Mouse (Mus musculus) WW6 (cell line): ENCODE measurements around the gene Pdzd8.

ENCODE experiments used
- DNase-seq: peaks from one replicate; pipeline ENCODE4 v3.0.0-alpha.2; 2013; ENCODE audit warnings: low read depth, low spot score

Gene Pdzd8

GRCm38 (mm10) chr19:59354906-59355305 is 9.3 kb upstream of the Pdzd8 start:
- DNase-seq = no peak

DNA sequence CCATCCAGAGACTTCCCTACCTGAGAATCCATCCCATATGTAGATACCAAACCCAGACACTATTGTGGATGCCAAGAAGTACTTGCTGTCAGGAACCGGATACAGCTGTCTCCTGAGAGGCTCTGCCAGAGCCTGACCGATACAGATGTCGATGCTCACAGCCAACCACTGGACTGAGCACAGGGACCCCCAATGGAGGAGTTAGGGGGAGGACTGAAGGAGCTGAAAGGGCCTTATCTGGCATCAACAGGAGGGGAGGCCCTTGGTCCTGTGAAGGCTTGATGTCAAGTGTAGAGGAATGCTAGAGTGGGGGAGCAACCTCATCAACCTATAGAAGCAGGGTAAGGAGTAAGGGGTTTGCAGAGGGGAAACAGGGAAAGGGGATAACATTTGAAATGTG is 7.2 kb upstream of the Pdzd8 start:
- DNase-seq = no peak

GRCm38 (mm10) chr19:59351151-59351889 is 5.7 kb upstream of the Pdzd8 start:
- no peak for DNase-seq

DNA sequence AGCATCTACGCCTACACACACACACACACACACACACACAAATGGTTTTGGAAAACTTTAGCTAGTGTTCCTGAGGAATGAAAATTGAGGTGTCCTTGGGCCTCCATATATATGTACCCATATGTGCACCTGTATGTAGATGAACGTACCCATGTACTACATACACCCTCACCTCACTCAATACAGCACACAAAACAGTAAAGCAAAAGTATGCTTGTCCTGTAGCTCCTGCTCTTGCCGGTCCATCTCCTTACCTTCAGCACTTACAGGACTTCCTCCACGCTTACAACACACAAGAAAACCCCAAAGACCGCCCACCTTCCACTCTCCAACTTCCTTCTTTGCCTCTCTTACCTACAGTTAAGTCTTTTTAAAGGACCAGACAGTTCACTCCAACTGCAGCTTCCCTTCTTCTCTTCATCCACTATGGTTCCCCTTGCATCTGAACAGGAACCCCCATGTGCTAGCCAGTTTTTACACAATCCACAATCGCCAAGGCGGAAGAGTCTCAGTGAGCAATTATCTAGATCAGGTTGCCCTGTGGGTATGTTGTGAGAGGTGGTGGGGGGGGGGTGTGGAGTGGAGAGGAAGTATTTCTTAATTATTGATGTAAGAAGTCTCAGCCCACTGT is 4.8 kb upstream of the Pdzd8 start:
- no peak for DNase-seq

- no peak for DNase-seq
These were observed 3.9 kb upstream of the Pdzd8 start for GRCm38 (mm10) chr19:59349329-59349960.

- peak; percentile 20 for DNase-seq
These were observed 745 bp upstream of the Pdzd8 start for GRCm38 (mm10) chr19:59346325-59346724.

GRCm38 (mm10) chr19:59345081-59345657 is 411 bp downstream of the Pdzd8 start:
- DNase-seq = peak; percentile 34

- no peak for DNase-seq
These were observed 1.3 kb downstream of the Pdzd8 start for GRCm38 (mm10) chr19:59344304-59344711.

GRCm38 (mm10) chr19:59342964-59343363 is 2.6 kb downstream of the Pdzd8 start:
- no peak for DNase-seq

DNA sequence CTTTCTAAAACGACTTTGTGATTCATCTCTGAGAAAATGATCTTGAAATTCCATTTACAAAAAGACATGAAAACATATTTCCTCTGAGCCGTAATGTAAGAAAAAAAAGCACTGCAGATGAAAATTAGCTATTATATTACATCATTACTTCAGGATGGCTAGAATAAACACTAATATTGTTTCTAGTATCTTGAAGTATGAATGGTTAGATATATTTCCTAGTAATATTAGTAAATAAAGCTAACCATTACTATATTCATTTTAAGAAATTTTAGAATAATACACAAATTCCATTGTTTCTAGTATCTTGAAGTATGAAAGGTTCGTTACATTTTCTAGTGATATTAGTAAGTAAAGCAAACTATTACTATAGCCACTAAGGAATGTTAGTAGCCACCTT is 5.7 kb downstream of the Pdzd8 start:
- DNase-seq = no peak

DNA sequence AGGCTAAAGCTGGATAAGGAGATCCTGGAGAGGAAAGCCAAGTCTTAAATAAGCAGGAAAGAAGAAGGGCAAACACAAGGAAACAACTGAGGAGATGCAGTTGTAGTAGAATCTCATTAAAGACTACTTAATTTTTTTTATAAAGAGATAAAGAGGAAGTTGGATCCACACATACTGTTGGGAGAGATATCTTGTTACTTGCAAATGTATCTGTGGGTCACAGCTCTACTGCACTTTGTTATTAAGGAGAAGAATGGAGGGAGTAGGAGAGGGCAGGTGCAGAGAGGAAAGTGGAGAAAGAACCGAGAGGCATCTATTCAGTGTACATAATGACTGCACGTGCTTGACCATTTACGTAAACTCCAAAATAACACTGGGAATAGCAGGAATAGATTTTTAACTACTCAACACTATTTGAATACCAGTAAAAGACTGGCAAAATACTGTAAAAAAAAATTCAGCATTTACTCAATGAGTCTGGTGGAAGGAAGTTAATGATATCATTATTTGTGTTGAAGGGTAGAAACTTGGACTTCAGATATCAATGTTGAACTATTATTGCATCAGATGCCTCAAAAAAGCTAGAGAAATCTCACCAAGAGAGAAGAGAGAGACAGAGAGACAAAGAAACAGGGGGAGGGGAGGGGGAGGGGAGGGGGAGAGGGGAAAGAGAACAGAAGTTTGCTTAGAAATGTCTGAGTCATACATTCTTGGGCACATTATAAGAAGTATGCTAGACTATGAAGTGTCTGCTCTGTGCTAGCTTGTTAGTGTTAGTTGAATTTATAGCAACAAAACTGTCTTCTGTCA is 7.5 kb downstream of the Pdzd8 start:
- DNase-seq = no peak

GRCm38 (mm10) chr19:59336655-59337054 is 8.9 kb downstream of the Pdzd8 start:
- DNase-seq = no peak

DNA sequence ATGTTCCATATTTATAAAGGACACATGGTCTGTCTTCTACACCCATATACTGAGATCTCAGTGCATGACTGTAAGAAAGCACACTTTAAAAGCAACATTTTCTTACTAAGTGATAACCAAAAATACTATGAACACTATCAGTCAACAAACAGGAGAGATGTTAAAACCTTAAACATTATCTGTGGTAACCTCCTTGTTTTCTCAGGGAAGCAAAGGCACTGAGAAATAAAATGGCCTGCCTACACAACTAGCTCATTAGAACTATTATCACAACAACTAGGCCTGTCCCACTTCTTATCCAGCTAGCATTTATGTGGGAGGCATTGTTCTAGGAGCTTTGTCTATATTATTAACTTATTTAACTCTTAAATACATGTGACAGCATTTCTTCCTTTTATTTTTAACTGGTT is 14.8 kb downstream of the Pdzd8 start:
- no peak for DNase-seq

DNA sequence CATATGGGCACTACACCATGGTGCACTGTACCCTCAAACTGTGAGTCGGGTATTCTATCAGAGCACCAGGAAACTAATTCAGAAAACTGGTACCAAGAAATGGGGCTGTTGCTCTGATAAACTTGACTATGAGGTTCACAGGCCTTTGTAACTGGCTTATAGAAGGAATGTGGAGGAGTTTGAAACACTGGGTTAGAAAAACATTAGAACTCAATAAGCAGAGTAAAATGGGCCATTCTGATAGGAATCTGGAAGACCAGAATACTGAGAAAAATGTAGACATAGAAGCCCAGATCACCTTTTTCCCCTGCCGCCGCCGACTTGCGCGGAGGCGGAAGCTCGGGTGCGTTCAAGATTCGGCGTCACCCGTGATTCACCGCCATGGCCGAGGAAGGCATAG is 23.6 kb downstream of the Pdzd8 start, which contains the start of gene Rps12-ps3:
TSS of gene Rps12-ps3 (plus strand) at position 301 of the 400 bp plus-strand sequence.
- no peak for DNase-seq

DNA sequence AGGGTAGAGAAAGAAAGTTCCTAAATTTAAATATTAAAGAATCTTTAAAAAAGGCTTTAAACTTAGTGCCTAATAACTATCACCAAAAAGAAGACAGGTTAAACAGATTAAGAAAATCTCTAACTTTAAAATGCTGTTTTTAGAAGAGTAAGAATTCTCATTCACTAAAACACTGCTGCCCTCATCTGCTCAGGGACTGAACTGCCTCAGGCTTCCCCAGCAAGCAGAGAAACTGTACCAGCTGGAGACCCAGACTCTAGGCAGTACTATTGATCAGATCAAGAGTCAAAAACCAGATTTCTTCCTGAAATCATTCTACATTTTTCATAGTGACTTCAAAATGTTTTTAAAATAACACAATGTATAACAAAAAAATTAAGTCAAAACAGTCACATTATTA is 29.0 kb downstream of the Pdzd8 start:
- no peak for DNase-seq

DNA sequence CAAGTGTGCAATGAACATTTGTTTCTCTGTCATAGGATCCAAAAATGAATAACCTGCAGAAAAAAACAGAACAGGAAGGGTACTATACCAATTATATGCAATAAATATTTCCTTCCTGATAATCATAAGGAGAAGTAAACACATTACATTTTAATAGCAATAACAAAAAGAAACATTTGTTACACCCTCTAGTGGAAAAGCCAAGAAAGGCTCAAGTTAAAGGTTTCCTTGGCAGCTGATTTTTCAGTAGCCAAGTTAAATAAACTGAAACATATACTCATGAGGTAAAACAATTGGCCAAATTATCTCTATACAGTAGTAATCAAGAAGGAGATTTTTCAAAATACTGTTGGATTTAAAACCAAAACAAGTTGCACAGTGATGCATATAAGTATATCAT is 30.3 kb downstream of the Pdzd8 start:
- DNase-seq = no peak

DNA sequence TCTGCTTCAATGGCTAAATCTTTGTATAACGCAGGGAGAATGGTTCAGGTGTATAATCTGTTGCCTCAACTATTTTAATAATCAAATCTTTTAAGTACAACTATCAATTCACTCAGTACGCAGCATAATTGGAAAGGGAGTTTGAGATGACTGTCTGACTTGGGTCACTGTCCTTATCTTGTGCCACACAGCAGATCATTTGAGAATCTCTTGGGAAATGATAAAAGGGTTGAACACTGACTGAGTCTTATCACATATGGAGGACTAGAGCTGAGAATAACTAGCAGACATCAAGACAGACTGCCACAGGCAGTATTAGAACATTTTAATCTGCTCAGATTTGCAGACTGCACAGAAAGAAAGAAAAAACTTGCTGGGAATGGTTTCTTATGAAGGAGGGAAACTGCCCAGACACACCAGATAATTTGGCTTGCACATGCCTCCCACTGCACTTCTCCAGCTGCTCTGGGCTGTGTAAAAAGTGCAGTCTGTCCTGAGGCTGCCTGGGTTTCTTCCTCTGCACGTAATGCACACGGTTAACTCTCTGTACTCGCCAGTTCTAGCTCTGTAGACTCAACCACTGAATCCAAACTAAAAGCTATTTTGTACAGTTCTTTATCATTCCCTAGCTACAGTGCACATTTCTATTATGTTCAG is 53.3 kb downstream of the Pdzd8 start:
- no peak for DNase-seq

GRCm38 (mm10) chr19:59289811-59290210 is 55.8 kb downstream of the Pdzd8 start:
- no peak for DNase-seq

DNA sequence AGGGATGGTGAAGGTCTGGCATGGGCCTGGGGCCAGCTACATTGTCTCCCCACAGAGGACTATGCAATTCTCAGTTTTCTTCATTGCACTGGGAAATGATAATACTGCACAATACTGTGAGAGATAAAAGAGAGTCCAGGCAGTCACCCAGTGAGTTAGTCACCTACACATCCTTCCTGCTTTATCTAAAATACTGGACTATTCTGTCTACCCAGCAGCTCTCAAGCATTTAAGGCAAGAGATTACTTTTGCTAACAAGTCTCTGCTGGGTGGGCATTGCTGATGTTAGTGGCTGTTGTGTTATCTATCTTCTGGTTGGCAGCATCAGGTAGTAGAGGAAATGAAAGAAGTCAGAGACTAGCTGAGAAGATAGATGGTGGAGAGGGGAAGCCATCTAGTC is 56.5 kb downstream of the Pdzd8 start:
- DNase-seq = no peak

- DNase-seq = no peak
These were observed 63.6 kb downstream of the Pdzd8 start for GRCm38 (mm10) chr19:59282001-59282400.

GRCm38 (mm10) chr19:59280841-59281240 is 64.7 kb downstream of the Pdzd8 start:
- no peak for DNase-seq
